8 mouse cellular contexts compared by ENCODE assay signal in the genomic region with DNA sequence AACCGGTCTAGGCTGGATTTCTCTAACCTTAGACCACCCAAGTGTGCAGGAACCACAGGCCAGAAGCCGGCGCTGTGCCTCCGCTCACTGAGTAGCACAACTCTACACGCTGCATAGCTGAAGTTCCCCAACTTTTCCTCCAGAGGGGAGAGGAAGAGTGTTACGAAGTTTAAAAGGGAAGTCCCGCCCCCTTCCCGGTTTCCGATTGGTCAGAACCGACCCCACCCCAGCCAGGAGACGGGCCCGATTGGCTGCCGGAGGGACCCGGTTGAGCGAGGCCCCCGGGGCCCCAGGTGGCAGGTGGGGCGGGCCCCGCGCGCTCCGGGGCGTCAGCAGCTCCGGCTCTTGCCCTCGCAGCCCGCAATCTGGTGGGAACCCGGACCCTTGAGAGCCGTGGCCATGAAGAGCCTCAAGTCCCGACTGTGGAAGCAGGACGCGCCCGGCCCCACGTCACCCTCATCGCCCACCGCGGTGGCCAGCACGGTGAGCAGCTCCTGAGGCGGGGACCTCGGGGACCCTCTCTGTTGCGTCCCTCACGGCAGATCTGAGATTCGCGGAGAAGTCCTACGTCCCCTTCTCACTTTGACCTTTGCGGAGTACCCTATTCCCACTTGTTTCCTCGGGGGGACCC. TPM values are rescaled to one million over a fixed set of nuclear protein-coding genes. Genes with fewer than 3 reads are reported as not detected.
DNase-seq lines count a peak whose midpoint lies in the region; ATAC-seq lines count a peak whose summit lies in the region.

Uaca (plus strand) TSS at position 333 of the 631 bp plus-strand sequence.

- no peak for ATAC-seq in CD4-positive, CD25-positive, alpha-beta regulatory T cell, adult 4 months
- peak; percentile 95 for ATAC-seq in embryonic facial prominence, embryonic 15.5 days (ENCODE audit: insufficient number of reproducible peaks, low FRiP score, low TSS enrichment, low read depth)
- ATAC-seq in kidney, embryonic 14.5 days (ENCODE audit: low FRiP score, low TSS enrichment), result peak; percentile 99
- peak; percentile 99 for ATAC-seq in limb, embryonic 13.5 days (ENCODE audit: low FRiP score, low read depth)
- ATAC-seq in midbrain, embryonic 15.5 days (replicated peaks), result peak; percentile 92

- peak within 1 kb of the TSS; percentile 77 for H3K9ac ChIP-seq in embryonic facial prominence, embryonic 15.5 days
- H3K9ac ChIP-seq in kidney, embryonic 14.5 days (ENCODE audit: low read depth, low read length), result peak within 1 kb of the TSS; percentile 78
- peak within 1 kb of the TSS; percentile 84 for H3K9ac ChIP-seq in limb, embryonic 13.5 days
- H3K9ac ChIP-seq in midbrain, embryonic 15.5 days, result peak within 1 kb of the TSS; percentile 58

- H3K27me3 ChIP-seq in embryonic facial prominence, embryonic 15.5 days, result no peaks in the 10 kb centered on the region
- no peaks in the 10 kb centered on the region for H3K27me3 ChIP-seq in kidney, embryonic 14.5 days (ENCODE audit: control insufficient read depth, insufficient read depth, low read length)
- no peaks in the 10 kb centered on the region for H3K27me3 ChIP-seq in limb, embryonic 13.5 days
- 0 out of 2 replicates have a peak, but pooled peaks cover 6% of the 10 kb centered on the region for H3K27me3 ChIP-seq in midbrain, embryonic 15.5 days (replicated peaks)
- H3K27me3 ChIP-seq in splenic B cell, adult 2 months (ENCODE audit: control insufficient read depth, insufficient read depth, low read length, poor library complexity, severe bottlenecking), result no peaks in the 10 kb centered on the region; the same call in 1 of the 2 replicates

- H3K4me2 ChIP-seq in embryonic facial prominence, embryonic 15.5 days (replicated peaks), result peak within 1 kb of the TSS; percentile 84
- peak within 1 kb of the TSS; percentile 94 for H3K4me2 ChIP-seq in kidney, embryonic 14.5 days (replicated peaks; ENCODE audit: low read depth, low read length)
- peak within 1 kb of the TSS; percentile 92 for H3K4me2 ChIP-seq in limb, embryonic 13.5 days (replicated peaks)
- peak within 1 kb of the TSS; percentile 100 for H3K4me2 ChIP-seq in midbrain, embryonic 15.5 days

- peak; percentile 10 for DNase-seq in CD4-positive, CD25-positive, alpha-beta regulatory T cell, adult 2 months (ENCODE audit: low read depth, low spot score)
- peak; percentile 96 for DNase-seq in heart, adult 9 months (ENCODE audit: low spot score in 2 of 2)
- peak; percentile 45 for DNase-seq in splenic B cell, adult 2 months (ENCODE audit: low read depth, low spot score)

- H3K4me3 ChIP-seq in embryonic facial prominence, embryonic 15.5 days (replicated peaks), result peak within 1 kb of the TSS; percentile 91
- H3K4me3 ChIP-seq in kidney, embryonic 14.5 days (ENCODE audit: low read length), result peak within 1 kb of the TSS; percentile 82
- H3K4me3 ChIP-seq in limb, embryonic 13.5 days, result peak within 1 kb of the TSS; percentile 83
- H3K4me3 ChIP-seq in midbrain, embryonic 15.5 days, result peak within 1 kb of the TSS; percentile 83

- under 1% methylated on average over 45 of the region's 45 CpGs for WGBS in embryonic facial prominence, embryonic 15.5 days
- WGBS in kidney, embryonic 14.5 days, result 1% methylated on average over 43 of the region's 45 CpGs
- under 1% methylated on average over 45 of the region's 45 CpGs for WGBS in limb, embryonic 13.5 days
- WGBS in midbrain, embryonic 15.5 days, result under 1% methylated on average over 45 of the region's 45 CpGs

- H3K9me3 ChIP-seq in embryonic facial prominence, embryonic 15.5 days (replicated peaks), result no peaks in the 10 kb centered on the region
- no peaks in the 10 kb centered on the region for H3K9me3 ChIP-seq in kidney, embryonic 14.5 days (ENCODE audit: control insufficient read depth, low read length)
- no peaks in the 10 kb centered on the region for H3K9me3 ChIP-seq in limb, embryonic 13.5 days
- H3K9me3 ChIP-seq in midbrain, embryonic 15.5 days, result no peaks in the 10 kb centered on the region

- H3K4me1 ChIP-seq in embryonic facial prominence, embryonic 15.5 days, result peaks cover 11% of the 10 kb centered on the region
- H3K4me1 ChIP-seq in kidney, embryonic 14.5 days (ENCODE audit: control insufficient read depth, insufficient read depth, low read length), result peaks cover 4% of the 10 kb centered on the region; the same call in 1 of the 2 replicates
- peaks cover 20% of the 10 kb centered on the region for H3K4me1 ChIP-seq in limb, embryonic 13.5 days
- peaks cover 12% of the 10 kb centered on the region for H3K4me1 ChIP-seq in midbrain, embryonic 15.5 days

- peak within 1 kb of the TSS; percentile 85 for H3K27ac ChIP-seq in embryonic facial prominence, embryonic 15.5 days (replicated peaks)
- H3K27ac ChIP-seq in kidney, embryonic 14.5 days (ENCODE audit: low read depth, low read length), result peak within 1 kb of the TSS; percentile 67
- H3K27ac ChIP-seq in limb, embryonic 13.5 days, result peak within 1 kb of the TSS; percentile 82
- 0 out of 2 replicates have a peak within 1 kb of the TSS, but pooled peaks have one; percentile 26 for H3K27ac ChIP-seq in midbrain, embryonic 15.5 days

- H3K36me3 ChIP-seq in embryonic facial prominence, embryonic 15.5 days, result no peaks in the 10 kb centered on the region
- H3K36me3 ChIP-seq in kidney, embryonic 14.5 days (ENCODE audit: control insufficient read depth, insufficient read depth, low read length), result no peaks in the 10 kb centered on the region
- H3K36me3 ChIP-seq in limb, embryonic 13.5 days, result no peaks in the 10 kb centered on the region
- H3K36me3 ChIP-seq in midbrain, embryonic 15.5 days (replicated peaks), result no peaks in the 10 kb centered on the region
- no peaks in the 10 kb centered on the region for H3K36me3 ChIP-seq in splenic B cell, adult 2 months (ENCODE audit: control insufficient read depth, insufficient read depth, low read length, poor library complexity, severe bottlenecking)

RNA-seq across cellular contexts. Expression of gene Uaca, which starts in this region (rescaled TPM):
- polyA plus RNA-seq in CD4-positive, CD25-positive, alpha-beta regulatory T cell, adult 4 months (2017; shearing (Covaris generic)), result not detected
- polyA plus RNA-seq in embryonic facial prominence, embryonic 15.5 days (2015; fragmentation: Nextera tagmentation; extraction: Ambion mirVana), result 33.9 and 38.2 TPM in 2 replicates
- polyA plus RNA-seq in kidney, embryonic 14.5 days (2014; fragmentation: Nextera tagmentation; extraction: Ambion mirVana), result 13.7 and 15.2 TPM in 2 replicates
- polyA plus RNA-seq in limb, embryonic 13.5 days (2015; fragmentation: Nextera tagmentation; extraction: Ambion mirVana), result 29.6 and 31.4 TPM in 2 replicates
- 17.5 and 18.0 TPM in 2 replicates for polyA plus RNA-seq in midbrain, embryonic 15.5 days (2015; fragmentation: Nextera tagmentation; extraction: Ambion mirVana)

Comparison
In these comparisons a context has a peak if more than half of its experiments do, and no peak if none do; other contexts are left out.
1. RNA of gene Uaca (polyA plus RNA-seq): 33.9 to 38.2 TPM in embryonic facial prominence, embryonic 15.5 days, 29.6 to 31.4 TPM in limb, embryonic 13.5 days, 17.5 to 18.0 TPM in midbrain, embryonic 15.5 days and 13.7 to 15.2 TPM in kidney, embryonic 14.5 days; not detected in CD4-positive, CD25-positive, alpha-beta regulatory T cell, adult 4 months; every median in the first group is over 10 times any median in the second.
2. DNase-seq: peak in every context shown above with its lines; median percentile 96 in heart, adult 9 months; 45 in splenic B cell, adult 2 months; 10 in CD4-positive, CD25-positive, alpha-beta regulatory T cell, adult 2 months.
3. H3K27ac ChIP-seq: peak in every context shown above with its lines; median percentile 85 in embryonic facial prominence, embryonic 15.5 days; 82 in limb, embryonic 13.5 days; 67 in kidney, embryonic 14.5 days; 26 in midbrain, embryonic 15.5 days.
4. Peak in every context shown above with its lines, with median percentiles within 50 percentile points of each other: H3K4me2 ChIP-seq, H3K4me3 ChIP-seq and H3K9ac ChIP-seq.